Mouse (Mus musculus) embryonic facial prominence, embryonic 12.5 days (tissue): ENCODE results near the gene Zfp12. TPM values are rescaled to one million over a fixed set of nuclear protein-coding genes. Genes with fewer than 3 reads are reported as not detected.
A peak's percentile ranks its signal among the peaks of the same experiment; 100 is the strongest.

Experiments
- ATAC-seq: fragments of 200-750 bp; cut with Nextera tagmentation; 2 replicates; pipeline ENCODE4 v1.8.0; 2017; ENCODE audit not compliant: insufficient number of reproducible peaks, insufficient read depth, low FRiP score, low TSS enrichment
- H3K27ac ChIP-seq: fragments of 300-500 bp; sonication (generic); 2 replicates; pipeline ENCODE4 v1.5.1; 2016; ENCODE audit warnings: mild to moderate bottlenecking
- H3K27me3 ChIP-seq: fragments of 300-500 bp; sonication (generic); 2 replicates; pipeline ENCODE4 v1.6.1; 2016; ENCODE audit warnings: mild to moderate bottlenecking, moderate library complexity
- H3K36me3 ChIP-seq: fragments of 300-500 bp; sonication (generic); 2 replicates; pipeline ENCODE4 v1.6.1; 2016; ENCODE audit warnings: mild to moderate bottlenecking
- H3K4me1 ChIP-seq: fragments of 300-500 bp; sonication (generic); 2 replicates; pipeline ENCODE4 v1.6.1; 2016
- H3K4me2 ChIP-seq: fragments of 300-500 bp; sonication (generic); replicated peaks from 2 replicates; pipeline ENCODE4 v1.6.1; 2016; ENCODE audit warnings: mild to moderate bottlenecking, moderate library complexity
- H3K4me3 ChIP-seq: fragments of 300-500 bp; sonication (generic); 2 replicates; pipeline ENCODE4 v1.5.1; 2016; ENCODE audit warnings: mild to moderate bottlenecking
- H3K9ac ChIP-seq: fragments of 300-500 bp; sonication (generic); 2 replicates; pipeline ENCODE4 v1.6.1; 2016; ENCODE audit warnings: mild to moderate bottlenecking, moderate library complexity
- H3K9me3 ChIP-seq: fragments of 300-500 bp; sonication (generic); 2 replicates; pipeline ENCODE4 v1.6.1; 2016; ENCODE audit warnings: mild to moderate bottlenecking, moderate library complexity
- WGBS: fragments of 180-500 bp; shearing (Covaris S2); methylation state at CpG from one replicate; pipeline ENCODE4 v1.1.7; 2016; 5-methylcytosine and 5-hydroxymethylcytosine counted together
- polyA plus RNA-seq: library from polyadenylated mRNA; unstranded; fragments of >200 nt; fragmentation: Nextera tagmentation; extraction: Ambion mirVana; gene quantifications from 2 replicates; pipeline ENCODE4 v1.2.1, GENCODE M21; 2016

Gene Zfp12
- polyA plus RNA-seq, 1 experiment from 2014 or later, result 26.6 TPM

GRCm38 (mm10) chr5:143266794-143267193, 31.8 kb downstream of the Zfp12 start:
- WGBS, result 82% methylated on average over 6 of the region's 6 CpGs
- Histone ChIP-seq H3K9ac (no peak overlapping the region), H3K27me3 (no peaks in the 10 kb centered on the region), H3K9me3 (no peaks in the 10 kb centered on the region), H3K4me3 (no peak overlapping the region), H3K4me2 (no peak overlapping the region), H3K36me3 (peaks cover 25% of the 10 kb centered on the region), H3K27ac (no peak overlapping the region), H3K4me1 (peaks cover 19% of the 10 kb centered on the region)
- ATAC-seq, result no peak

GRCm38 (mm10) chr5:143268985-143269362, 34.0 kb downstream of the Zfp12 start:
- Histone ChIP-seq H3K36me3 (peaks cover 8% of the 10 kb centered on the region), H3K9ac (peak overlapping the region; percentile 89), H3K4me3 (peak overlapping the region; percentile 92), H3K9me3 (no peaks in the 10 kb centered on the region), H3K27me3 (no peaks in the 10 kb centered on the region), H3K27ac (no peak overlapping the region; the same call in 1 of the 2 replicates), H3K4me1 (peaks cover 19% of the 10 kb centered on the region), H3K4me2 (peak overlapping the region; percentile 92)
- WGBS, result 27% methylated on average over 8 of the region's 8 CpGs
- no peak for ATAC-seq

- Histone ChIP-seq H3K9me3 (no peaks in the 10 kb centered on the region), H3K4me1 (peaks cover 19% of the 10 kb centered on the region), H3K4me2 (peak within 1 kb of the TSS; percentile 92), H3K27ac (peak within 1 kb of the TSS; percentile 65), H3K36me3 (peaks cover 3% of the 10 kb centered on the region), H3K27me3 (no peaks in the 10 kb centered on the region), H3K9ac (peak within 1 kb of the TSS; percentile 89), H3K4me3 (peak within 1 kb of the TSS; percentile 92)
- WGBS, result 1% methylated on average over 63 of the region's 79 CpGs
- peak; percentile 77 for ATAC-seq
These were observed 34.6 kb downstream of the Zfp12 start, which contains the start of gene Zfp316 for GRCm38 (mm10) chr5:143269363-143270150. TSS of gene Zfp316 (minus strand) at chr5:143270022.

GRCm38 (mm10) chr5:143270151-143270519, 35.2 kb downstream of the Zfp12 start:
- Histone ChIP-seq H3K4me2 (peak overlapping the region; percentile 92), H3K27ac (no peak overlapping the region), H3K4me3 (peak overlapping the region; percentile 92), H3K9me3 (no peaks in the 10 kb centered on the region), H3K4me1 (peaks cover 19% of the 10 kb centered on the region), H3K36me3 (no peaks in the 10 kb centered on the region), H3K9ac (peak overlapping the region; percentile 89), H3K27me3 (no peaks in the 10 kb centered on the region)
- ATAC-seq, result 0 out of 2 replicates have a peak, but pooled peaks have one; percentile 12
- WGBS, result 4% methylated on average over 12 of the region's 12 CpGs

- H3K9me3 ChIP-seq, result no peaks in the 10 kb centered on the region
- no peak for ATAC-seq
- WGBS, result 89% methylated on average over 6 of the region's 6 CpGs
- H3K27ac ChIP-seq, result no peak overlapping the region
- H3K4me1 ChIP-seq, result peaks cover 19% of the 10 kb centered on the region
- no peak overlapping the region for H3K4me2 ChIP-seq
- no peaks in the 10 kb centered on the region for H3K27me3 ChIP-seq
- no peak overlapping the region for H3K9ac ChIP-seq
- H3K4me3 ChIP-seq, result no peak overlapping the region
- no peaks in the 10 kb centered on the region for H3K36me3 ChIP-seq
These were observed 36.7 kb downstream of the Zfp12 start for GRCm38 (mm10) chr5:143271642-143272041.

GRCm38 (mm10) chr5:143272108-143272507, 37.1 kb downstream of the Zfp12 start:
- Histone ChIP-seq H3K4me1 (peaks cover 19% of the 10 kb centered on the region), H3K9me3 (no peaks in the 10 kb centered on the region), H3K4me3 (no peak overlapping the region), H3K9ac (no peak overlapping the region), H3K4me2 (no peak overlapping the region), H3K27me3 (no peaks in the 10 kb centered on the region), H3K27ac (no peak overlapping the region), H3K36me3 (no peaks in the 10 kb centered on the region)
- ATAC-seq, result no peak
- 76% methylated on average over 3 of the region's 3 CpGs for WGBS

GRCm38 (mm10) chr5:143272540-143273330, 37.8 kb downstream of the Zfp12 start:
- Histone ChIP-seq H3K27ac (no peak overlapping the region), H3K36me3 (no peaks in the 10 kb centered on the region), H3K9ac (no peak overlapping the region), H3K9me3 (no peaks in the 10 kb centered on the region), H3K27me3 (0 out of 2 replicates have a peak, but pooled peaks cover 6% of the 10 kb centered on the region), H3K4me2 (no peak overlapping the region), H3K4me3 (no peak overlapping the region), H3K4me1 (peaks cover 19% of the 10 kb centered on the region)
- WGBS, result 91% methylated on average over 16 of the region's 16 CpGs
- no peak for ATAC-seq

- Histone ChIP-seq H3K4me1 (peaks cover 5% of the 10 kb centered on the region), H3K4me2 (no peak overlapping the region), H3K9ac (no peak overlapping the region), H3K27ac (no peak overlapping the region), H3K9me3 (no peaks in the 10 kb centered on the region), H3K4me3 (no peak overlapping the region), H3K36me3 (no peaks in the 10 kb centered on the region), H3K27me3 (0 out of 2 replicates have a peak, but pooled peaks cover 9% of the 10 kb centered on the region)
- no peak for ATAC-seq
- 43% methylated on average over 5 of the region's 5 CpGs for WGBS
These were observed 40.8 kb downstream of the Zfp12 start for GRCm38 (mm10) chr5:143275761-143276160.

GRCm38 (mm10) chr5:143279247-143279646, 44.3 kb downstream of the Zfp12 start:
- Histone ChIP-seq H3K27me3 (peaks cover 14% of the 10 kb centered on the region; the same call in 1 of the 2 replicates), H3K4me2 (no peak overlapping the region), H3K9ac (no peak overlapping the region), H3K9me3 (no peaks in the 10 kb centered on the region), H3K36me3 (no peaks in the 10 kb centered on the region), H3K4me1 (no peaks in the 10 kb centered on the region), H3K27ac (no peak overlapping the region), H3K4me3 (no peak overlapping the region)
- 36% methylated on average over 10 of the region's 10 CpGs for WGBS
- ATAC-seq, result no peak

- H3K4me3 ChIP-seq, result no peak overlapping the region
- peaks cover 56% of the 10 kb centered on the region for H3K27me3 ChIP-seq
- no peaks in the 10 kb centered on the region for H3K9me3 ChIP-seq
- no peak for ATAC-seq
- 0 out of 2 replicates have a peak, but pooled peaks cover 3% of the 10 kb centered on the region for H3K36me3 ChIP-seq
- H3K27ac ChIP-seq, result no peak overlapping the region
- WGBS, result 45% methylated on average over 6 of the region's 6 CpGs
- H3K9ac ChIP-seq, result no peak overlapping the region
- no peak overlapping the region for H3K4me2 ChIP-seq
- peaks cover 14% of the 10 kb centered on the region for H3K4me1 ChIP-seq
These were observed 49.8 kb downstream of the Zfp12 start for GRCm38 (mm10) chr5:143284762-143285161.

- Histone ChIP-seq H3K27ac (no peak overlapping the region), H3K36me3 (0 out of 2 replicates have a peak, but pooled peaks cover 3% of the 10 kb centered on the region), H3K4me1 (peaks cover 19% of the 10 kb centered on the region), H3K4me2 (peak overlapping the region; percentile 45), H3K9ac (peak overlapping the region; percentile 25), H3K9me3 (no peaks in the 10 kb centered on the region), H3K4me3 (peak overlapping the region; percentile 24), H3K27me3 (peaks cover 80% of the 10 kb centered on the region)
- ATAC-seq, result peak; percentile 36; the same call in 1 of the 2 replicates
- 2% methylated on average over 48 of the region's 48 CpGs for WGBS
These were observed 52.9 kb downstream of the Zfp12 start for GRCm38 (mm10) chr5:143287774-143288328.
